Mouse (Mus musculus) layer of hippocampus, adult 18-20 months (tissue): ENCODE data around the gene Ech1. TPM values are rescaled to one million over a fixed set of nuclear protein-coding genes. Genes with fewer than 3 reads are reported as not detected.

Source experiments
- DNase-seq, 2 experiments: peaks; one replicate each; pipeline ENCODE4 v3.0.0; 2022; ENCODE audit warnings: low spot score in 2 of 2
- long read RNA-seq: library from polyadenylated mRNA; stranded (forward); transcript quantifications from one replicate; pipeline ENCODE4 v2.0.0, GENCODE M21; 2021
- total RNA-seq, 2 experiments: library from RNA; stranded (reverse); gene quantifications; 2 replicates each; pipeline ENCODE4 v1.2.3; 2021

Ech1 gene
- total RNA-seq = 10 to 100 TPM; 63.1 to 71.0 TPM
- long read RNA-seq, transcript Ech1-201 (10 exons, 1,267 nt) = major isoform, 55 of 66 reads
- long read RNA-seq, partial matches to known transcripts = 2 of 66 reads
- long read RNA-seq, other reads (novel, unspliced or antisense) = 8 of 66 reads

DNA sequence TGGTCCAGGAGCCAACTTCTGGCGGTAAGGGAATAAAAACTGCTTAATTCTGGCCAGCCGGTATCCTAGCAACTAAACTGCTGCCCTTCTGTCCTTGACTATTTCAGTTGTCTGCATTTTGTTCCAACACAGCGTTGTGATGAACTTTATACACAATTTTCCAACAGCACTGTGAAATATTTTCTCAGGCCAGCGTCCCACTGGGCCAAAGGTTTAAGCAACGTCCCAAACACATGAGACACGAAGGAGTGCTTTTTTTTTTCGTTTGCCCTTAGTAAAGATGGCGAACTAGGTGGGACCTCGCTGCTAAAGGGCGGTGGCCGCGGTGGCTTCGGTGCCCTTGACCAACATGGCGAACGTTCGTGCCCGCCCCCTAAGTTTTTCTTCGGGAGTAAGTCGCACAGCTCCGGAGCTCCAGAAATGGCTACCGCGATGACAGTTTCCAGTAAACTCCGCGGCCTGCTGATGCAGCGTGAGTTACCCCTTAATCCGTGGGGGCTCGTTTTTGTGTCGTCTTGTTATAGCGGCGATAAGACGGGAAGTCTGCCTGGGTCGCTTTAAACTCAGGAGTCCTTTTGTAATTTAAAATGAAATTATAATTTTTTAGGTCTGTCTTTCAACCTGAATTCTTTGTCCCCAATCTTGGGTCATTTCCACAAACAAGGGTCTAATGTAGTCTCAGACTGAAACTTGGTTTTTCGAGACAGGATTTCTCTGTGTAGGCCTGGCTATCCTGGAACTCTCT is at the start of gene Ech1:
TSS of gene Ech1 (plus strand) at position 277 of the 745 bp plus-strand sequence.
- DNase-seq = peak; percentile 85 to 92

GRCm38 (mm10) chr7:28778825-28779224 is 46.2 kb upstream of the Ech1 start:
- DNase-seq = no peak

DNA sequence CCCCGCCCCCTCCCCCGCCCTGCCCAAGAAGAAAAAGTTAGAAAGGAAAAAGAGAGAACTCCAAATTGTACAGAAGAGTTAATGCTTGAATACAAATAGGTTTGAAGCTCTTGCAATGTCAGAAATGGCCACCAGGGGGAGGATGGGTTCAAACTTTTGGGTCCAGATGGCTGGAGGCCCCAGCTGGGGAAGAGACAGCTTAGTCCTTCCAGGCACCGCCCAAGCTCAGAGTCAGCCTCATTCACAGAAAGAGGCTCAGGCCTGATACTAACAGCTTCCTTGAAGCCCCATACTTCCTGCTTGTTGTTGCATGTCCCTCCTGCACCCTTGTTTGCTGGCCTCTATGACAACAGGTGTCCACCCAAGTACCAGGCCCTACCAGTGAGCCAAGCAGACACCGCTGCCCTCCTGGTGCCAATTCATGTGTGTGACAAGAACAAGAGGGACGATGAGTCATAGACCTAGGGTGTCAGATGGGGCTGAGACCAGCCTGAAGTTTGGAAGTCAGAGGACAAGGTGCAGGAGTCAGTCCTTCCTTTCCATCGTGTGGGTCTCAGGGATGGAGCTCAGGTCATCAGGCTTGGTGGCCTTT is 44.9 kb upstream of the Ech1 start:
- peak; percentile 81 to 96 for DNase-seq

DNA sequence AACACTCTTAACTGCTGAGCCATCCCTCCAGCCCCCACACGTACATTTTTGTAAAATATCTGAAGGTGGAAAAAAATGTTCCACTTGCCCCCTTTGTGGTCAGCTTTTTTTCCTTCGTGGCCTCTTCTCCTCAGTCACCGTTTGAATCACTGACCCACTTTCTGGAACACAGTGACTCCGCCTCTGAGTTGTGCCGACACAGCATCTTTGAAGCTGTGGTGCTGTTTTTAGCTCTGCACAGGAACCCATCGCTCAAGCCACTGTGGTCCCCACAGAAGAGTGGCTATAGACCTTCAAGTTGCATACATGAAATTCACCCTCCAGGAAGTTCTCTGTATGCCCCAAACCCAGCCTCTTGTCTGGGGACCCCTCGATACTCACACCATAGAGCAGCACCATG is 44.2 kb upstream of the Ech1 start:
- no peak for DNase-seq

- DNase-seq = no peak
Measured at GRCm38 (mm10) chr7:28781261-28781663, 43.8 kb upstream of the Ech1 start.

DNA sequence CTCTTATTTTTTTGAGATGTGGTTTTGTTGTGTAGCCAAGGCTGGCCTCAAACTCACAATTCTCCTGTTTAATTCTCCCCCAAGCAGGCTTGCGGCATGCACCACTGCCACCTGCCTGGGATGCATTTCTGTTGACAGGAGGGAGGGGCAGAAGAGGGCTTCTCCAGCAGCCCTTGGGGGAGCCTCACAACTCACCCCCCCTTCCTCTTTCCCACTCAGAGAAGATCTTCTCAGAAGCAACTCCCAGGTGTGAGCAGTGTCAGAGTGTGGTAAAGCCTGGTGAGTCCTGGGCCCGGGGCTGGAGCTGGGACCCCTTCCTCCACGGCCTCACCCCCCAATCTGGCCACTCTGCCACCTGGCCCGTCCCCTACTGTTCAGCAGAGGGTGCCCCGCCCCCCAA is 39.9 kb upstream of the Ech1 start:
- no peak for DNase-seq

GRCm38 (mm10) chr7:28787884-28788283 is 37.1 kb upstream of the Ech1 start:
- no peak for DNase-seq

- no peak for DNase-seq
Measured at GRCm38 (mm10) chr7:28788307-28789195, 36.5 kb upstream of the Ech1 start, which contains the start of gene Rinl. Rinl (plus strand) TSS chr7:28788969.

DNA sequence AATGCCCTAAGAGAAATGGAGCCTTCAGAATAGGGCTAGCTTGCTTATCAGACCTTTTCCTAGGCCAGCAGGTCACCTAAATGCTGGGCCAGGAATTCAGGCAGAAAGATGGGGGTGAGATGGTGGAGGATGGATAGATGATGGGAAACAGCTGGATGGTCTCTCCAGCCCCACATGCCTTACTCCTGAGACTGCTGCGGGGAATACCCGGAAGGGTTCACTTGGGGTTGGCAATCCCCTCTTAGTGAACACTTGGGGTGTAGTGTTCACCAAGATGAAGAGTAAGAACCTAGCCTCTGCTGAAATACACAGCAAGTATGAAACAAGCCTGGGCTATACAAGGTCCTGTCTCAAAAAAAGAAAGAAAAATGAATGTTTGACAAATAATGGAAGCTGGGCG is 35.8 kb upstream of the Ech1 start:
- DNase-seq = no peak

DNA sequence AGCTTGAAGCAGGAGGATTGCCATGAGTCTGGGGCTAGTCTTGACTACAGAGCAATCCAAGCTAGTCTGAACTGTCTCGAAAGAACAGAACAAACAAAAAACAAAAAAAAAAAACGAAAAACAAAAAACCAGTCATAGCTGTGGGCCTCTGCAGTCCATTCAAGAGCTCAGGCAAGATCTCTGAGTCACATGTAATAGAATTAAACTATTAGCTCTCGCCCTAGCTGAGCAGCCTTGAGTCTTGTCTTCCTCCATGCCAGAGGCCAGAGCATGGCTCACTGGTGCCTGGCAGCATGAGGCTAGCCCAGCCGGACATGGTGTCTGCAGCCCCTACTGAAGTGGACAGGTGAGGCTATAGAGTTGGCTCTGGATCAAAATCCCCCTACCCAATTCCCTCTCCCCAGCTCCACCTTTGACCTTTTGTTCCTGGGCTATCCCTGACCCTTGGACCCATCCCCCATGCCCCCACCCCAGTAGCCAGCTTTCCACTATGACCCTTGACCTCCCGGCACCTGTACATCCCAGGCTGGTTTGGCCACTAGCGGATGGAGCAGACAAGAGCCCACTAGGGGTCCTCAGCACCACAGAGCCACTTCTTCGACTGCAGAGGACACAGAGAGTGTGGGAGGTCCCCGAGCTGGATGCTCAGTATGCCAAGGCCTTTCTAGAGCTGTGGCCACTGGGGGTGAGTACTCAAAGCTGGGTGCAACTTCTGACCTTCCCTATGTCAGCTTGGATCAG is 34.8 kb upstream of the Ech1 start:
- DNase-seq = no peak

GRCm38 (mm10) chr7:28791706-28792105 is 33.3 kb upstream of the Ech1 start:
- no peak for DNase-seq

GRCm38 (mm10) chr7:28792391-28793185 is 32.4 kb upstream of the Ech1 start:
- no peak for DNase-seq

DNA sequence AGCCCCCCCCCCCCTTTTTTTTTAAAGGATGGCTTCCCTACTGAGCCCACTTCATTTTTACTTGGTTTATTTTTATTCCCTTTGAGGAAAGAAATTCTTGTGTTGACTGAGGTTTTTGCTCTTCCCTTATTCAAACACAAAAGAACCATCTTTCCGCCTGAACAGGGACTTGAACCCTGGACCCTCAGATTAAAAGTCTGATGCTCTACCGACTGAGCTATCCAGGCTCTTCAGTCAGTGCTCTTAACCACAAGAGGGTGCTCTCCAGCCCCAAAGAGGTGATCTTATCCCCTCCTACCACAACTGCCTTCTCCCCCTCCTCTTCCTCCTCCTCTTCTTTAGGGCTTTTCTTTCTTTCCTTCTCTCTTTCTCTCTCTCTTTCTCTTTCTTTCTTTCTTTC is 31.2 kb upstream of the Ech1 start:
- no peak for DNase-seq

DNA sequence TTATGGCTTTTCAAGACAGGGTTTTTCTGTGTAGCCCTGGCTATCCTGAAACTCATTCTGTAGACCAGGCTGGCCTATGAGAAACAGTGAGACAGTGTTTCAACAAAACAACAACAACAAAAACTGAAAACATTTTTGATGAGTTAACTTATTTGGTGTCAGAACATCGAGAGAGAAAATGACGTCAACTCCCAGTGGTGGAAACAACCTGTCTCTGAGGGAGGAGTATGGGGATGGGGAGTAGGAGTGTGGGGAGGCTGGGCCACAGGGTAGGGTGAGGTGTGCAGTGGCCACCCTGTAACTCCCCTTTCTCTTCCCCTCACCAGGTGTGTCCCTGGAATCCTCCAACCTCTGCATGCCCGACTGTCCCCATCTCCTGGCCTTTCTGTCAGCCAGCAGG is 30.5 kb upstream of the Ech1 start:
- DNase-seq = no peak

DNA sequence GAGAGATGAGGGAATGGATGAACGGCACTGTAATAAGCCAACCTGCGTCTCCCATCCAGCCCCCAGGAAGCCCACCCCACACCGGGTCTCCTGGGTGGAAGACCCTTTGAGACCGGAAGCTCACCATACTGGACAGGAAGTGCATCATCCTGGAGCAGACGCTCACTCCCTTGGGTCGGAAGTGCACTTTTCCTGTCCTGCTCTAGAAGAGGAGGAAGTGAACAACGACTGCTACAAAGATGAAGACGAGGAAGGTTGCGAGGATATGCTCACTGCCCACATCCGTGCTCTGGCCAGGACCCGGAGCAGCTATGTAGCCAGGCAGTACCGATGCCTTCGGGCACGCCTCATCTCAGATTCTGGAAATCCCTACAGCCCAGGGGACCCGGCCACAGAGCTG is 29.2 kb upstream of the Ech1 start:
- no peak for DNase-seq

DNA sequence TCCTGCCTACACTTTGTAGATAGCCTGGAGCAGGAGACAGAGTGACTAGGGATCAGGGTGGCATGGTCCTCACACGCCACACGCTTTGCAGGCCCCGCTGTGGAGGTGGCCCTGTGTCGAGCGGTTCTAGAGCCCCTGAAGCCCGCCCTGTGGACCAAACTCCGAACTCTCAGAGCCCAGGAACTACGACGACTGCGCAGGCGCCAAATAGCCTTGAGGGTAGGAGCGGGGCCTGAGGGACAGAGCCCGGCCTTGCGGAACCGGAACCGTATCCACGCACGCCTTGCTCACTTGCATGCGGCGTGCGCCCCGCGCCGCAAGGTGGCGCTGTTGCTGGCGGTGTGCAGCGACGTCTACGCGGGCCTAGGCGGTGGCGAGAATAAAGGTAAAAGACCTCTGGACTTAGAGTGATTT is 28.4 kb upstream of the Ech1 start:
- DNase-seq = peak in 1 of 2 experiments; percentile 77

GRCm38 (mm10) chr7:28799994-28800393 is 25.0 kb upstream of the Ech1 start:
- DNase-seq = no peak

- no peak for DNase-seq
Measured at GRCm38 (mm10) chr7:28801451-28801850, 23.6 kb upstream of the Ech1 start.

DNA sequence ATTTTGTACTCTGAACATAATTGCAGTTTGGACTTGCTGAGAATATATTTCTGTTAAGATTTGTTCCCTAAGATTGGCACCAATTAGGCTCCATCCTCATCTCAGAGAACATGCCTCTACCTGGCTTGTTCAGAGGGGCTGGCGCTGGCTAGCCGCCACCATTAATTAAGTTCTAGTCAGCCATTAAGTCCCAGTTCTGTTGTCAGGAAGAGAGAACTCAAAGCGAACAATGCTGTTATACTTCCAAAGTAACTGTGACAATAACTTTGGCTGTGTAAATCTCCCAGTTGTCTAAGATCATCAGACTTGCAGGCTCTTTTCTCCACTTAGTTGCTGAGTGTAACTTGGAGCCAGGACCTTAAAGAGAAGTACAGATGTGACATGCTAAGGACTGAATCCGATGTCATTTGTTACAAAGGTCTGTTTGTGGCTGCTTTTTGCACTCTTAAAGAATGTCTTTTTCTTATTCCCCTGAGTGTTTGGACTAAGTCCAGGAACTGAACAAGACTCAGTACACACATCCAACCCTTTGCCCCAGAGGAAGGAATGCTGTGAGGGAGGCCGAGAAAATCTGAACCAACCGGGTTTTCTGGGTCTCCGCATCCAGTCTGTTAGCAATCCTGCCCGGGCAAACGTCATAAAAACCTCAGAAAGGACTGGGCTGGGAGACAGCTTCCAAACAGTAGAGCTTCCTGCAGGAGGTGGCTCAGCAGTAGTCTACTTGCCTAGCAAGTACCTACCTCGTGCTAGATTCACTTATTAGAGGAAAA is 22.9 kb upstream of the Ech1 start:
- no peak for DNase-seq
